Mouse (Mus musculus): ENCODE results near the gene Plod3.

DNA sequence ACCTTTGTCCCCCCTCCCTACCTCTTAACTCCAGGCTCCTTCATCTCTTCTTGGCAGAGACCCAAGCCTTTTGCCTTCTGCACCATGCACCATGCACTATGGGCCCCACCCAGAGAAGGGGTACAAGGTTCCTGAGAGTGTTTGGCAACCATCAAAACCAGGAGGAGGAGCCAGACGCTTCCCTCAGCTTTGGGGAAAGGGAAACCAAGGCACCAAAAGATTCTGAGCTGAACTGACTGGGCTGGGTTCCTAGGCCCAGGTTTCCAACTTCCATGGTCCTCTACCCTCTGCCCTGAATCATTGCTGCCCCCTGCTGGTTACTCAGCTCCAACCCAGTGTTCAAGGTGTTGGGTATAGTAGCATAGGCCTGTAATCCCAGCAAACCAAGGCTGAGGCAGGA is 16.1 kb upstream of the Plod3 start:
- TF ChIP-seq EP300 (optimal IDR thresholded peaks at IDR 0.05) (no peak), CTCF (IDR thresholded peaks at IDR 0.05; ENCODE audit: low read depth) (peak; percentile 87)

Data from stomach, postnatal 0 days (tissue).